Mouse (Mus musculus) kidney, embryonic 15.5 days (tissue): ENCODE data around the gene Myl6. TPM values are rescaled to one million over a fixed set of nuclear protein-coding genes. Genes with fewer than 3 reads are reported as not detected.

Source experiments
- ATAC-seq: fragments of 200-750 bp; cut with Nextera tagmentation; replicated peaks from 2 replicates; pipeline ENCODE4 v1.8.0; 2017; ENCODE audit warnings: moderate TSS enrichment; ENCODE audit not compliant: low FRiP score
- H3K27ac ChIP-seq: fragments of 300-500 bp; sonication (generic); 2 replicates; pipeline ENCODE4 v1.5.1; 2015; ENCODE audit warnings: mild to moderate bottlenecking, inconsistent platforms
- H3K27me3 ChIP-seq: fragments of 300-500 bp; sonication (generic); 2 replicates; pipeline ENCODE4 v1.6.1; 2015; ENCODE audit warnings: inconsistent platforms
- H3K36me3 ChIP-seq: fragments of 300-500 bp; sonication (generic); 2 replicates; pipeline ENCODE4 v1.6.1; 2015; ENCODE audit warnings: inconsistent platforms
- H3K4me1 ChIP-seq: fragments of 300-500 bp; sonication (generic); 2 replicates; pipeline ENCODE4 v1.6.1; 2015; ENCODE audit warnings: inconsistent platforms
- H3K4me2 ChIP-seq: fragments of 300-500 bp; sonication (generic); 2 replicates; pipeline ENCODE4 v1.6.1; 2015; ENCODE audit warnings: moderate library complexity, mild to moderate bottlenecking, inconsistent platforms
- H3K4me3 ChIP-seq: fragments of 300-500 bp; sonication (generic); replicated peaks from 2 replicates; pipeline ENCODE4 v1.5.1; 2015; ENCODE audit warnings: mild to moderate bottlenecking, inconsistent platforms
- H3K9ac ChIP-seq: fragments of 300-500 bp; sonication (generic); 2 replicates; pipeline ENCODE4 v1.6.1; 2015; ENCODE audit warnings: mild to moderate bottlenecking, inconsistent platforms
- H3K9me3 ChIP-seq: fragments of 300-500 bp; sonication (generic); replicated peaks from 2 replicates; pipeline ENCODE4 v1.6.1; 2016; ENCODE audit warnings: inconsistent platforms
- WGBS: fragments of 180-500 bp; shearing (Covaris S2); methylation state at CpG from one replicate; pipeline ENCODE4 v1.1.7; 2015; ENCODE audit warnings: mixed read lengths; 5-methylcytosine and 5-hydroxymethylcytosine counted together
- polyA plus RNA-seq: library from polyadenylated mRNA; unstranded; fragments of >200 nt; fragmentation: Nextera tagmentation; extraction: Ambion mirVana; gene quantifications from 2 replicates; pipeline ENCODE4 v1.2.1, GENCODE M21; 2015

Gene Myl6
- polyA plus RNA-seq: 1,170 and 1,259 TPM in 2 replicates

- ATAC-seq: peak; percentile 92
- peaks cover 30% of the 10 kb centered on the region for H3K36me3 ChIP-seq
Measured at GRCm38 (mm10) chr10:128493695-128494666, at the start of gene Myl6. Gene Myl6, minus strand, starts transcription at chr10:128494145.

DNA sequence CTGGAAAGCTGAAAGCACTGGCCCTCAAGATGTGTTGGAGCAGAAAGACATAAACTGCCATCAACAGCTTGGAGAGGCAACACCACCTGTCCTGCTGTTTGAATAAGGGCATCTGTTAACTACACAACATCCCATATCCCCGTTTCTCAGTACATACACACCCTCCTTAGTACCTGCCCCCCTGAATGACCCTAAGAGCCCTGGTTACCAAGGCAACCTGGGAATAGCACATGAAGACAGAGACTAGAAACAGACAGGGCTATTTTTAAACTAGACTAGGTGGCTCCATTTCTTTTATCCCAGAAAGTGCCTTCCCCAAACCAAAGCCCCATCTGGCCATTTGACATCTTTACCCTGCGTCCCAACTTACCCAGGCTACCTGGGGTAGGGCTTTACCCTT lies 49.2 kb upstream of the Myl6 start:
- Histone ChIP-seq H3K36me3 (peaks cover 44% of the 10 kb centered on the region), H3K9ac (no peak overlapping the region), H3K4me3 (no peak overlapping the region), H3K27me3 (no peaks in the 10 kb centered on the region), H3K9me3 (no peaks in the 10 kb centered on the region), H3K4me1 (peaks cover 20% of the 10 kb centered on the region), H3K27ac (no peak overlapping the region), H3K4me2 (no peak overlapping the region)
- WGBS: 68% methylated on average over 2 of the region's 2 CpGs
- no peak for ATAC-seq

More at GRCm38 (mm10) chr10:128493695-128494666, at the start of gene Myl6:
- Histone ChIP-seq H3K27ac (peak within 1 kb of the TSS; percentile 100), H3K27me3 (no peaks in the 10 kb centered on the region), H3K4me1 (peaks cover 66% of the 10 kb centered on the region), H3K9me3 (no peaks in the 10 kb centered on the region), H3K9ac (peak within 1 kb of the TSS; percentile 88), H3K4me3 (peak within 1 kb of the TSS; percentile 89), H3K4me2 (peak within 1 kb of the TSS; percentile 83)
- under 1% methylated on average over 45 of the region's 45 CpGs for WGBS

DNA sequence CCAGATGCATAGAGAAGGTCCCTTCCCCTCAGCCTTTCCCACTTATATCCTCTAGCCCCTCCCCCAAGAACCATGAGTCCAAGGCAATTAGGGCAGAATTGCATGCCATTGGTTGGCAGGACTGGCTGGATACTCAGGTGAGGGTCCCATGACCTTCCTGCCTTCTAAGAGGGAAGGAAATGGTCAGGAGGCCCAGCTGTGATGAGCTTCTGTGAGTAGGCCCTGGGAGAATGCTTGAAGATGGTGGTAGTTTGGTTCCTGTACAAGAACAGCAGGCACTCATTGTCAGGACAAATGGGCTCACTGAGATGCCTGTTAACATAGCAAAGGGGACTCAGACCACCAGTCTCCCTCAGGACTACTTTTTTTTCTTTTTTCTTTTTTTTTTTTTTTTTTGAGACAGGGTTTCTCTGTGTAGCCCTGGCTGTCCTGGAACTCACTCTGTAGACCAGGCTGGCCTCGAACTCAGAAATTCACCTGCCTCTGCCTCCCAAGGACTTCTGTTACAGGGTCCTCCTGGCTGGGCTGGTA lies 44.5 kb upstream of the Myl6 start:
- ATAC-seq: no peak
- no peak overlapping the region for H3K27ac ChIP-seq
- no peaks in the 10 kb centered on the region for H3K27me3 ChIP-seq
- H3K4me2 ChIP-seq: no peak overlapping the region
- H3K36me3 ChIP-seq: peaks cover 18% of the 10 kb centered on the region
- WGBS: 88% methylated on average over 1 of the region's 1 CpGs
- H3K4me1 ChIP-seq: peaks cover 14% of the 10 kb centered on the region
- H3K9ac ChIP-seq: no peak overlapping the region
- H3K4me3 ChIP-seq: no peak overlapping the region
- H3K9me3 ChIP-seq: no peaks in the 10 kb centered on the region

GRCm38 (mm10) chr10:128536266-128536940 lies 42.5 kb upstream of the Myl6 start:
- no peaks in the 10 kb centered on the region for H3K27me3 ChIP-seq
- 15% methylated on average over 18 of the region's 18 CpGs for WGBS
- H3K4me1 ChIP-seq: peaks cover 11% of the 10 kb centered on the region
- peak overlapping the region; percentile 23 for H3K4me3 ChIP-seq
- peak overlapping the region; percentile 56 for H3K27ac ChIP-seq
- no peak overlapping the region for H3K9ac ChIP-seq
- H3K9me3 ChIP-seq: no peaks in the 10 kb centered on the region
- H3K4me2 ChIP-seq: peak overlapping the region; percentile 47
- peaks cover 1% of the 10 kb centered on the region; the same call in 1 of the 2 replicates for H3K36me3 ChIP-seq
- ATAC-seq: peak; percentile 93

- Histone ChIP-seq H3K9ac (no peak overlapping the region), H3K4me1 (peaks cover 11% of the 10 kb centered on the region), H3K27ac (peak overlapping the region; percentile 56; the same call in 1 of the 2 replicates), H3K27me3 (no peaks in the 10 kb centered on the region), H3K36me3 (no peaks in the 10 kb centered on the region), H3K4me2 (peak overlapping the region; percentile 47), H3K4me3 (peak overlapping the region; percentile 23), H3K9me3 (no peaks in the 10 kb centered on the region)
- WGBS: 67% methylated on average over 4 of the region's 4 CpGs
- ATAC-seq: 0 out of 2 replicates have a peak, but pooled peaks have one; percentile 13
Measured at GRCm38 (mm10) chr10:128535624-128536265, 41.8 kb upstream of the Myl6 start.

GRCm38 (mm10) chr10:128535206-128535605 lies 41.3 kb upstream of the Myl6 start:
- Histone ChIP-seq H3K4me3 (no peak overlapping the region), H3K9me3 (no peaks in the 10 kb centered on the region), H3K36me3 (no peaks in the 10 kb centered on the region), H3K4me2 (no peak overlapping the region), H3K27me3 (no peaks in the 10 kb centered on the region), H3K9ac (no peak overlapping the region), H3K27ac (no peak overlapping the region), H3K4me1 (peaks cover 11% of the 10 kb centered on the region)
- WGBS: 75% methylated on average over 2 of the region's 2 CpGs
- ATAC-seq: no peak

- Histone ChIP-seq H3K4me1 (peaks cover 18% of the 10 kb centered on the region), H3K27me3 (peaks cover 17% of the 10 kb centered on the region), H3K27ac (peak overlapping the region; percentile 85), H3K9ac (peak overlapping the region; percentile 38), H3K4me3 (peak overlapping the region; percentile 90), H3K9me3 (no peaks in the 10 kb centered on the region), H3K36me3 (peaks cover 7% of the 10 kb centered on the region; the same call in 1 of the 2 replicates), H3K4me2 (peak overlapping the region; percentile 100)
- no peak for ATAC-seq
- WGBS: 26% methylated on average over 28 of the region's 28 CpGs
Measured at GRCm38 (mm10) chr10:128526366-128527356, 32.7 kb upstream of the Myl6 start.

- Histone ChIP-seq H3K4me3 (peak within 1 kb of the TSS; percentile 90), H3K4me1 (peaks cover 18% of the 10 kb centered on the region), H3K27me3 (peaks cover 17% of the 10 kb centered on the region), H3K9ac (peak within 1 kb of the TSS; percentile 77), H3K27ac (peak within 1 kb of the TSS; percentile 85), H3K36me3 (peaks cover 13% of the 10 kb centered on the region), H3K4me2 (peak within 1 kb of the TSS; percentile 100), H3K9me3 (no peaks in the 10 kb centered on the region)
- under 1% methylated on average over 37 of the region's 37 CpGs for WGBS
- peak; percentile 98 for ATAC-seq
Measured at GRCm38 (mm10) chr10:128525671-128526308, 31.8 kb upstream of the Myl6 start, which contains the start of gene Esyt1. Gene Esyt1, minus strand, starts transcription at chr10:128525871.

DNA sequence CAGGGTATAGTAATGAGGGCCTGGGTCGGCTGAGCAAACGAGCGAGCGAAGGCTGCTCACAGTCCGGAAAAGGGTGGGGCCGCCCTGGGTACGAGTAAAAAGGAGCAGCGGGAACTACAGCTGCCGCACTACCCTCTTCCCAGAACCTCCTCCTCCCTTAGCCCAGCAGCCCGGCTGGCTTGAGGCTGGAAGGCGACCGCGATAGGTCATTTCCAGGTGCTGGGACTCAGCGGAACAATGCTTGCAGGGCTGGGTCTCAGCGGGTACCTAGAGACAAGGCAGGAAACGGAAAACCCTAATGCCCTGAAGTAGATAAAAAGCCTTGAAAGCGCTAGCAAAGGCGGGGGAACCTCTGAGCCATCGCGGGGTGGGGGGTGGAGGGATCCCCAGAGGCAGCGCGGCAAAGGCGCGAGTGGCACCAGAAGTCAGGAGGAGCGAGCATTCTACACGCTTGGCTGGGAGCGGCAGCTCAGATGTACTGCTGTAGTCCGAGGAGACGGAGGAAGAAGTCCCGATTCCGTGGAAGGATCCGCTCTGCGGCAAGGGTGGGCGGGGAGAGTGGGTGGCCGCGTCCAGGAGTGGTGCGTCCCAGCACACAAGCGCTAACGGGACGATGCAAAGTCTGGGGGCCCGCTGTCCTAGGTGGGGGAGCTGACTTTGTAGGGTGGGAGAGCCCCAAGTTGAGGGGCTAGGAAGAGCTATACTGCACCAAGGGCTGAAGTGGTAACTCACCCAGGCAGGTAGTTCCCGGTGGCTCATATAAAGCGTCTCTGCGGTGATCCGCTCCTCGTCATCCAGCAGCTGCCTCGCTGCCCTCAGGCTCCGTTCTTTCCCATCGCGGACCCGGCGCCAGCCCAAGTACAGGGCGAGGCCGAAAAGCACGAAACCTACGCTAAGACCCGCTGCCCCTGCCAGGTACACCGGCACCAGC lies 31.1 kb upstream of the Myl6 start:
- peak overlapping the region; percentile 85 for H3K27ac ChIP-seq
- ATAC-seq: peak; percentile 49
- H3K9ac ChIP-seq: peak overlapping the region; percentile 77
- no peaks in the 10 kb centered on the region for H3K9me3 ChIP-seq
- H3K4me1 ChIP-seq: peaks cover 18% of the 10 kb centered on the region
- peak overlapping the region; percentile 90 for H3K4me3 ChIP-seq
- H3K27me3 ChIP-seq: peaks cover 17% of the 10 kb centered on the region
- under 1% methylated on average over 58 of the region's 58 CpGs for WGBS
- peak overlapping the region; percentile 100 for H3K4me2 ChIP-seq
- peaks cover 20% of the 10 kb centered on the region for H3K36me3 ChIP-seq
